Mouse (Mus musculus): ENCODE data around the gene Slc38a9.

DNA sequence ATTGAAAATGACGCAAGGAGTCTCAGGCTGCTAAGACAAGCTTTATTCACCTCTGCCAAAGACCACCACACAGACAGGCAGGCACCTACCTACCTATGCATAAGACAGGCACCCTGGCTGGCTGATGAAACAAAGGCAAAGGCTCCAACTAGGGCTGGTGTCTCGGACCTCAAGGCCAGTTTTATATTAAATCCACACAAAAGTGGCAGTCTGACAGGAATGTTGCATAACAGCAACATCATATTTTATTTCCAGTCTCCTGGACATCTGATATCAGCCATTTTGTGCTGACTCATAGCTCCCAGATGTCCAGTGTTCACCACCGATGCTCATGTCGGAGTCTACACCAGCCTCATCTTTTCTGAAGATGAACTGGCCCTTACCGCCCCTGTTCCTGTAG, 117.9 kb downstream of the Slc38a9 start:
- TF ChIP-seq CTCF (IDR thresholded peaks at IDR 0.05; ENCODE audit: insufficient read depth, low read depth, low read length) = no peak
- no peak for TF ChIP-seq POLR2A (IDR thresholded peaks at IDR 0.05; ENCODE audit: insufficient read depth, low read depth, low read length)

All from olfactory bulb, adult 2 months (tissue).